Mouse (Mus musculus) forebrain, embryonic 11.5 days (tissue): ENCODE data around the gene Steap4. TPM values are rescaled to one million over a fixed set of nuclear protein-coding genes. Genes with fewer than 3 reads are reported as not detected.
"Not testable (repeated sequence)": the region's sequence is repeated elsewhere in the genome, so short reads cannot be mapped to it uniquely, and the experiment has no call there.

Experiments used
- ATAC-seq: fragments of 200-750 bp; cut with Nextera tagmentation; replicated peaks from 2 replicates; pipeline ENCODE4 v1.8.0; 2017; ENCODE audit warnings: moderate TSS enrichment; ENCODE audit not compliant: low FRiP score
- DNase-seq: peaks from one replicate; pipeline ENCODE4 v3.0.0-alpha.2; 2017; ENCODE audit warnings: low spot score
- H3K27ac ChIP-seq: fragments of 300-500 bp; sonication (generic); 2 replicates; pipeline ENCODE4 v1.5.1; 2014; ENCODE audit warnings: low read depth, low read length
- H3K27me3 ChIP-seq: fragments of 300-500 bp; sonication (generic); 2 replicates; pipeline ENCODE4 v1.6.1; 2014; ENCODE audit warnings: mild to moderate bottlenecking, low read length, mixed read lengths; ENCODE audit not compliant: control insufficient read depth, insufficient read depth
- H3K36me3 ChIP-seq: fragments of 300-500 bp; sonication (generic); 2 replicates; pipeline ENCODE4 v1.6.1; 2014; ENCODE audit warnings: mild to moderate bottlenecking, low read length, moderate library complexity, mixed read lengths; ENCODE audit not compliant: control insufficient read depth, insufficient read depth
- H3K4me1 ChIP-seq: fragments of 300-500 bp; sonication (generic); replicated peaks from 2 replicates; pipeline ENCODE4 v1.6.1; 2014; ENCODE audit warnings: low read length, mixed read lengths; ENCODE audit not compliant: control insufficient read depth, insufficient read depth
- H3K4me2 ChIP-seq: fragments of 300-500 bp; sonication (generic); 2 replicates; pipeline ENCODE4 v1.6.1; 2014; ENCODE audit warnings: low read depth, mild to moderate bottlenecking, low read length, moderate library complexity, mixed read lengths; ENCODE audit not compliant: severe bottlenecking
- H3K4me3 ChIP-seq: fragments of 300-500 bp; sonication (generic); 2 replicates; pipeline ENCODE4 v1.5.1; 2014; ENCODE audit warnings: low read depth, low read length
- H3K9ac ChIP-seq: fragments of 300-500 bp; sonication (generic); 2 replicates; pipeline ENCODE4 v1.6.1; 2014; ENCODE audit warnings: low read length
- H3K9me3 ChIP-seq: fragments of 300-500 bp; sonication (generic); 2 replicates; pipeline ENCODE4 v1.6.1; 2016; ENCODE audit warnings: low read length, mixed read lengths; ENCODE audit not compliant: control insufficient read depth
- WGBS: fragments of 180-500 bp; shearing (Covaris S2); extraction: QIAGEN DNeasy Blood & Tissue Kit; methylation state at CpG from one replicate; pipeline ENCODE4 v1.1.7; 2014; 5-methylcytosine and 5-hydroxymethylcytosine counted together
- polyA plus RNA-seq: library from polyadenylated mRNA; unstranded; fragments of >200 nt; fragmentation: Nextera tagmentation; extraction: Ambion mirVana; gene quantifications from 2 replicates; pipeline ENCODE4 v1.2.1, GENCODE M21; 2014

Steap4 gene
- polyA plus RNA-seq, 1 experiment from 2014 or later, result 0.56 TPM

DNA sequence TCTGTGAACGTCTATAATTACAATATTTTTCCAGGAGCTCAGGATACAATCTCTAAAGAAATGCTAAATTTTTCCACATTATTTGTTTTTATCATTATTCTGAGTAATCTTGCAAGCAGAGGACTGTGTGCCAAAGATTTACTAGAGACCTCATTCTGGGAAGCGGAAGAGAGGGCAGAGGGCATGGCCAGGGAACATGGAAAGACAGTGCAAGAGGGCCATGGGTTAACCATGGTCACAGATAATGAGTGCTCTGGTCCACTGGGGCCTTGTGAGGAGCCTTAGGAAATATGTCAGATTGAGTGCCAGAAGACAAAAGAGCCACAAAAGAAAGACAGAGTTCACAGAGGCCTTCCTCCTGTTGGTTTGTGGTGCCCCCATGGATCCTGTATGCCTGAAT is 12.0 kb downstream of the Steap4 start:
- ATAC-seq, result no peak
- 84% methylated on average over 2 of the region's 2 CpGs for WGBS
- H3K4me3 ChIP-seq, result no peak overlapping the region
- H3K4me2 ChIP-seq, result no peak overlapping the region
- H3K27ac ChIP-seq, result no peak overlapping the region
- no peak for DNase-seq
- no peak overlapping the region for H3K9ac ChIP-seq
- H3K9me3 ChIP-seq, result no peaks in the 10 kb centered on the region
- H3K36me3 ChIP-seq, result no peaks in the 10 kb centered on the region
- H3K27me3 ChIP-seq, result no peaks in the 10 kb centered on the region
- H3K4me1 ChIP-seq, result no peaks in the 10 kb centered on the region

DNA sequence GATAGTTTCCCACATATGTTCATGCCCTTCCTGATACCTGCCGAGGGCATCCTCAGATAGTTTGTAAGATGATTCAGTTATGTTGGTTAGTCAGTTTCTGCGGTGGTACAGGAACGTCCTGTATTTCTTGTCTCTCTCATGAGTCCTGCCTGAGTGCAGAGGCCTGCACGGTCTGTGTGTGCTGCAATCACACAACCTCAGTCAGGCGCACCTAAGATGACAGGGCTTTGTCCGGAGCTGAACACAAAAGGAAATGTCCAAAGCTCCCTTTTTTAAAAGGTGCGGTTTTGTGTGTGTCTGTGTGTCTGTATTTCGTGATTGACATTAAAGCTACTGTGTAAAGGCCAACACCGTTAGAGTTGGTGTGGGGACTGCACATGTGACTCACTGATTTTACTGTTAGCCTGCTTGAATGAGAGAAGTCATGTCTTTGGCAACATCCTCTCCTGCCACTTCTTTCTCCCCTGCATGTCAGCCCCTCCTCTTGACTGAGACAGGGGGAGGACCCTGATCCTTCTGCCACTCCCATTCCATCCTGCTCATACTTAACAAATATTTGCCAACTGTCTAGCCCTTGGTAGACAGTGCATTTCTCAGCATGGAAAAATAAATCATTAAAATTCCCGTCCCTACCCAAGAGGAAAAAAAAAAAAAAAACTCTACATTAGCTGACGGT is 14.4 kb downstream of the Steap4 start:
- no peaks in the 10 kb centered on the region for H3K36me3 ChIP-seq
- H3K4me3 ChIP-seq, result no peak overlapping the region
- H3K9ac ChIP-seq, result no peak overlapping the region
- 90% methylated on average over 11 of the region's 11 CpGs for WGBS
- no peaks in the 10 kb centered on the region for H3K9me3 ChIP-seq
- H3K4me1 ChIP-seq, result no peaks in the 10 kb centered on the region
- ATAC-seq, result no peak
- no peak overlapping the region for H3K4me2 ChIP-seq
- H3K27me3 ChIP-seq, result no peaks in the 10 kb centered on the region
- no peak overlapping the region for H3K27ac ChIP-seq
- DNase-seq, result no peak

DNA sequence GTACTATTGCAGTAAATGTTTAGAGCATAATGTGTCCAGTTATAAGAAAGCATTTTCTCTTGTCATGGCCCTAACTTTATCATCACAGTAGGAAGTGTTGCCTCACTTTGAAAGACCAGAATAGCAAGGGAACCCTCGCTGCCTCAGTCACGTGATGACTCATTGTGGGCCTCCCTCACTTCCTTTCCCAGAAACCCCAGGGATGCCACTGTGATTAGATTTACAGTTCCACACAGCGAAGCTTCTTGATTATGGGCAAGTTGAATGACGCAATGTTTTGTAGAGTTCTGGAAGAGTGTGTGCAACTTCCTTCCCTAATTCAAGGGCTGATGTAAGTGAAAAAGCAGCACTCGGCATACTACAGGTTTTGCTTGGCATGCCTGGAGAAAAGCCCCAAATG is 20.3 kb downstream of the Steap4 start:
- Histone ChIP-seq H3K4me1 (no peaks in the 10 kb centered on the region), H3K4me2 (no peak overlapping the region), H3K9ac (no peak overlapping the region), H3K36me3 (no peaks in the 10 kb centered on the region), H3K27ac (no peak overlapping the region), H3K9me3 (no peaks in the 10 kb centered on the region), H3K4me3 (no peak overlapping the region), H3K27me3 (no peaks in the 10 kb centered on the region)
- 88% methylated on average over 5 of the region's 5 CpGs for WGBS
- no peak for ATAC-seq
- no peak for DNase-seq

DNA sequence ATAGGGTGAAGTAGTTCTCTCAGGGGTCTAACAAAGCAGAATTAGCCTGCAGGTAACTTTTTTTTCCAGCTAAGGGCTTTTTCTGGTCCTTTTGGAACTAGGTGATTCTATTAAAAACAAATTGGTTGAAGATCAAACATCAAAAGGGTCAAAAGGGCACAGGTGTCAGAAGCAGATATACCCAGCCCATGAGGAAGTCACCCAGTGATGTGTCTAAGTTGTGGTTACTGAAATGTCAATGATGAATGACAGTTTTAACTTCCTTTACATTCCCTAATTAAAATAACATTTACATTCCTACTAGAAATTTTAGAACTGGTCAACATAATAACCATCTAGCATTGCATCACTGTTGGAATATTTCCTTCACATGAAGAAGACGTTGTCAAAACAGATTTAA is 27.7 kb downstream of the Steap4 start:
- Histone ChIP-seq H3K9ac (no peak overlapping the region), H3K4me2 (no peak overlapping the region), H3K4me1 (no peaks in the 10 kb centered on the region), H3K27ac (no peak overlapping the region), H3K9me3 (no peaks in the 10 kb centered on the region), H3K4me3 (no peak overlapping the region), H3K27me3 (no peaks in the 10 kb centered on the region), H3K36me3 (no peaks in the 10 kb centered on the region)
- 89% methylated on average over 1 of the region's 1 CpGs for WGBS
- ATAC-seq (no peak), DNase-seq (no peak)

DNA sequence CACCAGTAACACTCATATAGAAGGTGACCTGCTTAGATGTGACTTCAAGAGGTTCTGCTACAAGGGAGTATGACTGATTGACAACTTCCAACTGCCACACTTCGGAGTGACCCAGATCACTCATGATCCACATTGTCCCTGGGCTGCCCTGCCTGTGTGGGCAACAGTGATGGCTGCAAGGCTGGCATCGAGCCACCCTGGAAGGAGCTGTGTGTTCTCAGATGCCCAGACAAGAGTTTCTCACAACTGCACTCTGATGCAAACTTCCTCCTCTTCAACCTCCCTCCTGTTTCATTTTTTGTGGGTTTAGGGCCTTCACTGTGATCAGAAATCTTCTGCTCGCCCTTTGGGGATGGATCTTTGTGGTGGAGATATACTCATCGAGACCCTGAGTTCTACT is 28.2 kb downstream of the Steap4 start:
- 89% methylated on average over 4 of the region's 4 CpGs for WGBS
- H3K4me2 ChIP-seq, result no peak overlapping the region
- DNase-seq (no peak), ATAC-seq (no peak)
- no peaks in the 10 kb centered on the region for H3K36me3 ChIP-seq
- no peak overlapping the region for H3K9ac ChIP-seq
- H3K9me3 ChIP-seq, result no peaks in the 10 kb centered on the region
- H3K27me3 ChIP-seq, result no peaks in the 10 kb centered on the region
- H3K4me3 ChIP-seq, result no peak overlapping the region
- H3K4me1 ChIP-seq, result no peaks in the 10 kb centered on the region
- no peak overlapping the region for H3K27ac ChIP-seq

DNA sequence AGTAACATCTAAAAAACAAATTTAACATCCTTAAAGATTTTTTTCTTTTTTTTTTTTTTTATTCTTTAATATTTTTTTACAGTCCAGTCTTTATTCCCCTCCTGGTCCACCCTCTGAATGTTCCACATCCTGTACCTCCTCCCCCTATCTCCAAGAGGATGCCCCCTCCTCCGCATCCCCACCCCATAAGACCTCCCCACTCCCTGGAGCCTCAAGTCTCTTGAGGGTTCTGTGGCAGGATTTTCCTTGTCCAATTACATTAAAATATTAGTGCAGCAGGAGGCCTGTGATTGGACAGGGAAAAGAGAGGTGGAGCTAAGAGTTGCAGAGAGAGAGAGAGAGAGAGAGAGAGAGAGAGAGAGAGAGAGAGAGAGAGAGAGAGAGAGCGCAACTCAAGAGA is 31.4 kb downstream of the Steap4 start:
- H3K36me3 ChIP-seq, ATAC-seq, DNase-seq, H3K4me2 ChIP-seq, H3K27me3 ChIP-seq, H3K4me3 ChIP-seq, H3K9ac ChIP-seq, H3K4me1 ChIP-seq, H3K9me3 ChIP-seq, H3K27ac ChIP-seq: not testable (repeated sequence)
- 86% methylated on average over 2 of the region's 2 CpGs for WGBS

DNA sequence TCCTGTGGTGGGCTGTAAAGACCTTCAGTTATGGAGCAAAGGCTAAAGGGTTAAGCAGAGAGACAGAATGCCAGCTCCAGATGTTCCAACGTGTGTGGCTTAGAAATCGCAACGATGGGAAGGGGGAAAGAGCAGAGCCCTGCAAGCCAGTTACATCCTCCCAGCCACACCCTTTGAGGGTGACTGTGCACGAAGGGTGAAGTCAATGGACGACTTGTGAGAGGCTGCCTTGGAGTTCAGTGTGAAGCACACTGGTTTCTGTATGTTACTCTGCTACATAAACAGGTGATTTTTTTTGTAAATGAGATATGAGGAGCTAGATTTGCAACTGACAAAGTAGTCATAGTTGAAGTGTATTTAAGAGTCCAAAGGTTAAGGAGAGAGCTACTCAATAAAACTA is 33.5 kb downstream of the Steap4 start:
- no peak overlapping the region for H3K27ac ChIP-seq
- no peak overlapping the region for H3K4me3 ChIP-seq
- no peak overlapping the region for H3K9ac ChIP-seq
- no peak for DNase-seq
- H3K27me3 ChIP-seq, result no peaks in the 10 kb centered on the region
- H3K36me3 ChIP-seq, result no peaks in the 10 kb centered on the region
- no peak for ATAC-seq
- H3K4me1 ChIP-seq, result no peaks in the 10 kb centered on the region
- no peak overlapping the region for H3K4me2 ChIP-seq
- H3K9me3 ChIP-seq, result no peaks in the 10 kb centered on the region
- 63% methylated on average over 5 of the region's 5 CpGs for WGBS

DNA sequence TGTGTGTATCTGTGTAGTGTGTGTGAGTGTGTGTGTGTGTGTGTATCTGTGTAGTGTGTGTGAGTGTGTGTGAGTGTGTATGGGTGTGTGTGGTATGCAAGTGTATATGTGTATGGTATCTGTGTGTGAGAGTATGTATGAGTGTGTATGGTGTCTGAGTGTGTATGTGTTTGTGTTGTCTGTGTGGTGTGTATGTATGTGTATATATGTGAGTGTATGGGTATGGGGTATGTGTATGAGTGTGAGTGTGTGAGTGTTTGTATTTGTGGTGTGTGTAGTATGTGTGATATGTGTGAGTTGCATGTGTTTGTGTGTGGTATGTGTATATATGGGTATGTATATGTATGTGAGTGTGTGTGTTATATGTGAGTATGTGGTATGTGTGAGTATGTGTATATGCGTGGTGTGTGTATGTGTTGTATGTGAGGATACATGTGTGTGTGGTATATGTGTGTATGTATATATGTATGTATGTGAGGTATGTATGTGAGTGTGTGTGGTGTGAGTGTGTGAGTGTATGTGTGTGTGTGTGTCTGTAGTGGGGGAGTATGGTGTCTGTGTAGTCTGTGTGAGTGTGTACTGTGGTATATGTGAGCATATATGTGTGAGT is 35.1 kb downstream of the Steap4 start:
- DNase-seq (no peak), ATAC-seq (no peak)
- no peaks in the 10 kb centered on the region for H3K4me1 ChIP-seq
- no peak overlapping the region for H3K4me3 ChIP-seq
- no peak overlapping the region for H3K4me2 ChIP-seq
- WGBS, result 100% methylated on average over 1 of the region's 1 CpGs
- no peaks in the 10 kb centered on the region for H3K9me3 ChIP-seq
- H3K9ac ChIP-seq, result no peak overlapping the region
- H3K36me3 ChIP-seq, result no peaks in the 10 kb centered on the region
- H3K27me3 ChIP-seq, result no peaks in the 10 kb centered on the region
- no peak overlapping the region for H3K27ac ChIP-seq

DNA sequence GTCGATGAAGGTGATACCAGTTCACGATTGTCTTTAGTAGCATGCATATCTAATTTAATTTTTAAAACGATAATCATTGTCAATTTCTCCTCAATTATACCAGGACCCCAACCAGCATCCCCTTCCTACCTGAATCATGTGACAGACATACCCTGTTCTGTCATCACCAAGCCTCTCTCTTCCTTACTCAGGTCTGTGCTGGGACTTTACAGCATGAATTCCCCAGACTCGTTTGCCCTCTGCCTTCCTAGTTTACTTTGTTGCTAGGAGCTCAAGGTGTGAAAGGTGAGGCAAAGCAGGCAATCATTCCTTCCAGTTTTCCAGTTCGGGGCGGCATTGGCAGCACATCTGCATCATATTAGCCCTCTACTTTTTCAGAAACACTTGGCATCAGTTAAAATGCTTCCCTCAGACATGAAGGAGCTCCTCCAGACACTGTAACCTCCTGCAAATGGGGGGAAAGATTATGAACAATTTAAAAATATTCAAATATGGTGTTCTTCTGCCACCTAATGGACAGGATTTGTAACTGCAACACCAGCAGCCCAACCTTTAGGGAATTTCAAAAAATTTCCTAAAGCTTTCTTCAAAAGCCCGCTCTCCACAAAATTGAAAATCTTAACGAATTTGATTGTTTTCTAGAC is 36.3 kb downstream of the Steap4 start:
- H3K27ac ChIP-seq, result no peak overlapping the region
- DNase-seq, result no peak
- no peaks in the 10 kb centered on the region for H3K27me3 ChIP-seq
- no peaks in the 10 kb centered on the region for H3K4me1 ChIP-seq
- no peak overlapping the region for H3K4me2 ChIP-seq
- WGBS, result 56% methylated on average over 8 of the region's 8 CpGs
- H3K36me3 ChIP-seq, result no peaks in the 10 kb centered on the region
- peak; percentile 44; the same call in 1 of the 2 replicates for ATAC-seq
- H3K4me3 ChIP-seq, result no peak overlapping the region
- no peak overlapping the region for H3K9ac ChIP-seq
- no peaks in the 10 kb centered on the region for H3K9me3 ChIP-seq
